Mouse (Mus musculus): Measurements from ENCODE around the gene Ccdc155.

GRCm38 (mm10) chr7:45212356-45212755 lies 7.7 kb upstream of the Ccdc155 start:
- TF ChIP-seq CTCF (IDR thresholded peaks at IDR 0.05) (no peak), POLR2A (IDR thresholded peaks at IDR 0.05; ENCODE audit: insufficient read depth, low read depth, low read length) (no peak), EP300 (IDR thresholded peaks at IDR 0.05; ENCODE audit: insufficient read depth, low read depth, low read length) (no peak)

All from heart, adult 2 months (tissue).